Mouse (Mus musculus): ENCODE results near the gene Arl3. TPM values are rescaled to one million over a fixed set of nuclear protein-coding genes. Genes with fewer than 3 reads are reported as not detected.

Arl3 gene
- total RNA-seq, 2 experiments from 2014 or later: 122 to 129 TPM

GRCm38 (mm10) chr19:46547565-46547964, 25.4 kb downstream of the Arl3 start:
- Histone ChIP-seq H3K4me3 (no peak overlapping the region), H3K27ac (no peak overlapping the region)
- no peak for TF ChIP-seq CTCF (conservative IDR thresholded peaks at IDR 0.05)
- DNase-seq (ENCODE audit: low spot score in 2 of 2): no peak

GRCm38 (mm10) chr19:46542750-46543149, 30.2 kb downstream of the Arl3 start:
- no peak for TF ChIP-seq CTCF (conservative IDR thresholded peaks at IDR 0.05)
- no peak overlapping the region for H3K27ac ChIP-seq
- H3K4me3 ChIP-seq: no peak overlapping the region

DNA sequence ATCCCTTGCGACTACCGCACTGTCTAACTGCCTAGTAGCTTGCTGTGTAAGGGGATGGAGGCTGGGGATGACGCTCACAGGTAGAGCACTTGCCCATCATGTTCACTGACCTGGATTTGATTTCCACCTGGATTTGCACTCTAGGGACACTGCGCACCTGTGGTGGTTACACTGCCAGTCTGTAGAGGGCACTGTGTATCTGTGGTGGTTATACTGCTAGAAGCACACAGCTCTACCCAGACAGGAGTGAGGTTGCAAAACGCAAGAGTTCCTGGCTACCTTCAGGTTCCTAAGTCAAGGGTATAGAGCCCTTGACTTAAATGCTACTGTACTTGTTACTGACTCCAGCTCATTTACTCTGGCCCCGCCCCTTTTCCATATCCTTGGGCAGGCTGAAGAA, 34.8 kb downstream of the Arl3 start:
- Histone ChIP-seq H3K27ac (no peak overlapping the region), H3K4me3 (no peak overlapping the region)
- no peak for DNase-seq (ENCODE audit: low spot score in 2 of 2)
- TF ChIP-seq CTCF (conservative IDR thresholded peaks at IDR 0.05): peak; percentile 53

More at GRCm38 (mm10) chr19:46542750-46543149, 30.2 kb downstream of the Arl3 start:
- DNase-seq (ENCODE audit: low spot score in 2 of 2): no peak

DNA sequence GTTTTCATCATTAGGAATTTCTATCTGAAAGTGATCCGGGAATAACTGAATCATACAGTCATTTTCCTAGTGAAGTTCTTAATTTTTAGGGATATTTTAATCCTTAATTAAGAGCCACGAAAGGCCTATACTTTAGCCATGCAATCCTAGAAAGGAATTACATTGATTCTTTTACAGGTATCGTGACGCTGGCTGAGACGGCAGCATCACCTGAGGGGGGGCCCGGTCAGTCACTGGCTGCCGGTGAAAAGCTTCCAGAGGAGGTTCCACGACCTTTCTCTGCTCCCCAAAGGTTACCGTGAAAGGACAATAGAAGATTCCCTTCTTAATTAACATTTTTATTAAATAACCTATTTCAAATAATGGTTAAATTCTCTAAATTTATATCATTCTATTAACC, 35.6 kb downstream of the Arl3 start:
- no peak overlapping the region for H3K4me3 ChIP-seq
- DNase-seq (ENCODE audit: low spot score in 2 of 2): no peak
- TF ChIP-seq CTCF (conservative IDR thresholded peaks at IDR 0.05): no peak
- H3K27ac ChIP-seq: no peak overlapping the region

- H3K27ac ChIP-seq: no peak overlapping the region
- no peak overlapping the region for H3K4me3 ChIP-seq
- TF ChIP-seq CTCF (conservative IDR thresholded peaks at IDR 0.05): no peak
- no peak for DNase-seq (ENCODE audit: low spot score in 2 of 2)
These were observed 38.4 kb downstream of the Arl3 start for GRCm38 (mm10) chr19:46534542-46535098.

GRCm38 (mm10) chr19:46533525-46533924, 39.5 kb downstream of the Arl3 start:
- no peak for TF ChIP-seq CTCF (conservative IDR thresholded peaks at IDR 0.05)
- H3K27ac ChIP-seq: no peak overlapping the region
- no peak overlapping the region for H3K4me3 ChIP-seq
- DNase-seq (ENCODE audit: low spot score in 2 of 2): no peak

GRCm38 (mm10) chr19:46533066-46533465, 39.9 kb downstream of the Arl3 start:
- no peak for TF ChIP-seq CTCF (conservative IDR thresholded peaks at IDR 0.05)
- no peak overlapping the region for H3K27ac ChIP-seq
- no peak overlapping the region for H3K4me3 ChIP-seq
- DNase-seq (ENCODE audit: low spot score in 2 of 2): no peak

DNA sequence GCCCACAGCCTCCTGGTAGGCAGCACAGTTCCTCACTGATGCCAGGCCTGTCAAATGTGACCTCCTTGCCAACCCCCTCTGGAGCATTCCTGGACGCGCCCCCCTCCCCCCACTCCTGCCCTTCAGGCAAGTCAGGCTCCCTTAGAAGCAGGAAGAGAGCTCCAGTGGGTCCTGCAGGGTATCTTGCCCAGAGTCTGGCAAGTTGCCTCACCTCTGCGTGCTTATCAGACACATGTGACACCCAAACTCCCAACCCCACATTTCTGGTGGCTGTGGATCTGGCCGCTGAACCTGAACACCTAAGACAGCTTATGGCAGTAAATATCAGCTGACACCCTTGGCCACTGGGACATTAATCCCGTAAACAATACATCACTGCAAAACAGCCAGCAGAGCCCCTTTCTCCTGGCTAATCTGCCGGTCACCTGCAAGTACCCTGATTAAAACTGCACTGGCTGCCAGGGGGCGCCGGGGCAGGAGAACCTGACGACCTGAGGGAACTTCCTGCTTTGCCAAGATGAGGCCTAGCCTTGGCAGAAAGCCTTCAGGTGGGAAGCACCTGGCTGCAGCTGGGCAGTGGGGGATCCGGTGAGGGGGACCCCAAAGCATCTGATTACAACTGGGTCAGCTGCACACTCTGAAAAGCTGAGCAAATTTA, 40.8 kb downstream of the Arl3 start:
- no peak for DNase-seq (ENCODE audit: low spot score in 2 of 2)
- Histone ChIP-seq H3K4me3 (no peak overlapping the region), H3K27ac (peak overlapping the region; percentile 93; the same call in 1 of the 2 replicates)
- no peak for TF ChIP-seq CTCF (conservative IDR thresholded peaks at IDR 0.05)

GRCm38 (mm10) chr19:46531071-46532030, 41.6 kb downstream of the Arl3 start:
- peak overlapping the region; percentile 93 for H3K27ac ChIP-seq
- peak; percentile 22 for TF ChIP-seq CTCF (conservative IDR thresholded peaks at IDR 0.05)
- DNase-seq (ENCODE audit: low spot score in 2 of 2): no peak
- H3K4me3 ChIP-seq: no peak overlapping the region

- Histone ChIP-seq H3K27ac (peak overlapping the region; percentile 93), H3K4me3 (no peak overlapping the region)
- peak; percentile 16; the same call in 1 of the 2 replicates for TF ChIP-seq CTCF (conservative IDR thresholded peaks at IDR 0.05)
- DNase-seq (ENCODE audit: low spot score in 2 of 2): no peak
These were observed 42.5 kb downstream of the Arl3 start for GRCm38 (mm10) chr19:46530449-46530990.

- DNase-seq (ENCODE audit: low spot score in 2 of 2): no peak
- no peak overlapping the region for H3K4me3 ChIP-seq
- H3K27ac ChIP-seq: peak overlapping the region; percentile 93
- no peak for TF ChIP-seq CTCF (conservative IDR thresholded peaks at IDR 0.05)
These were observed 43.2 kb downstream of the Arl3 start for GRCm38 (mm10) chr19:46529601-46530448.

All from layer of hippocampus, adult 2 months (tissue).